Mouse (Mus musculus) kidney, adult 10 weeks (tissue): ENCODE results near the gene Pcdh10. TPM values are rescaled to one million over a fixed set of nuclear protein-coding genes. Genes with fewer than 3 reads are reported as not detected.

Experiments
- polyA plus RNA-seq: library from polyadenylated mRNA; stranded (reverse); fragments of 350-450 nt; fragmentation: Illumina TruSeq; extraction: RNeasy Lipid Tissue Mini Kit (QIAGEN cat#74804); gene quantifications from one replicate; pipeline ENCODE4 v1.2.3, GENCODE M21; 2014; ENCODE audit warnings: low read depth, low replicate concordance

Gene Pcdh10
- polyA plus RNA-seq, result not detected

GRCm38 (mm10) chr3:45378145-45378544, at the start of gene Pcdh10:
Gene Pcdh10, plus strand, starts transcription at chr3:45378398.

